In genomic region chr9:108263131-108263681, GRCm38 (mm10) we compare ENCODE assay signal across 8 mouse cellular contexts. TPM values are rescaled to one million over a fixed set of nuclear protein-coding genes. Genes with fewer than 3 reads are reported as not detected.
A peak's percentile ranks its signal among the peaks of the same experiment; 100 is the strongest.
DNase-seq lines count a peak whose midpoint lies in the region; ATAC-seq and TF ChIP-seq lines count a peak whose summit lies in the region.

No protein-coding gene starts in this region.

- peak overlapping the region; percentile 95 for H3K4me3 ChIP-seq in lung, embryonic 14.5 days (ENCODE audit: low read depth, low read length)
- peak overlapping the region; percentile 89 for H3K4me3 ChIP-seq in stomach, embryonic 14.5 days (ENCODE audit: low read depth, low read length)

- peak overlapping the region; percentile 95 for H3K27ac ChIP-seq in lung, embryonic 14.5 days (ENCODE audit: low read depth)
- H3K27ac ChIP-seq in stomach, embryonic 14.5 days (ENCODE audit: low read length): peak overlapping the region; percentile 93

- TF ChIP-seq CTCF in lung, embryonic 14.5 days (IDR thresholded peaks at IDR 0.05; ENCODE audit: low read depth): no peak
- TF ChIP-seq CTCF in brain, embryonic 14.5 days (IDR thresholded peaks at IDR 0.05; ENCODE audit: borderline replicate concordance, extremely low read depth, insufficient read depth, insufficient read length): no peak

- no peaks in the 10 kb centered on the region for H3K9me3 ChIP-seq in lung, embryonic 14.5 days (ENCODE audit: low read depth, low read length)
- H3K9me3 ChIP-seq in stomach, embryonic 14.5 days (ENCODE audit: control insufficient read depth, low read depth, low read length): no peaks in the 10 kb centered on the region

- H3K4me2 ChIP-seq in lung, embryonic 14.5 days: peak overlapping the region; percentile 77
- peak overlapping the region; percentile 73 for H3K4me2 ChIP-seq in stomach, embryonic 14.5 days (replicated peaks; ENCODE audit: low read depth, low read length)

- DNase-seq in lung, embryonic 14.5 days: peak; percentile 49
- no peak for DNase-seq in lung, postnatal 14 days
- peak; percentile 43 for DNase-seq in brain, embryonic 14.5 days (ENCODE audit: low read depth)
- DNase-seq in frontal cortex, adult 2 months (ENCODE audit: extremely low spot score in 1 of 2, low spot score in 1 of 2): peak; percentile 13 to 54
- DNase-seq in kidney, postnatal 36 days: peak; percentile 73 to 82
- DNase-seq in lung, postnatal 10 days: peak; percentile 42
- no peak for DNase-seq in spleen, postnatal 14 days (ENCODE audit: low spot score in 2 of 2)

- WGBS in lung, embryonic 14.5 days: under 1% methylated on average over 62 of the region's 62 CpGs
- 1% methylated on average over 53 of the region's 62 CpGs for WGBS in stomach, embryonic 14.5 days

- peak; percentile 47 for ATAC-seq in lung, embryonic 14.5 days (ENCODE audit: insufficient read depth)
- ATAC-seq in stomach, embryonic 14.5 days (ENCODE audit: insufficient number of reproducible peaks, insufficient read depth, low FRiP score, low read depth): peak; percentile 24

- no peaks in the 10 kb centered on the region for H3K27me3 ChIP-seq in lung, embryonic 14.5 days (ENCODE audit: insufficient read depth, low read length)
- H3K27me3 ChIP-seq in stomach, embryonic 14.5 days (ENCODE audit: control insufficient read depth, insufficient read depth, low read length): no peaks in the 10 kb centered on the region

- H3K4me1 ChIP-seq in lung, embryonic 14.5 days (ENCODE audit: insufficient read depth): peaks cover 19% of the 10 kb centered on the region
- H3K4me1 ChIP-seq in stomach, embryonic 14.5 days (ENCODE audit: control insufficient read depth, insufficient read depth, low read length): peaks cover 24% of the 10 kb centered on the region

- no peaks in the 10 kb centered on the region for H3K36me3 ChIP-seq in lung, embryonic 14.5 days (ENCODE audit: insufficient read depth)
- no peaks in the 10 kb centered on the region for H3K36me3 ChIP-seq in stomach, embryonic 14.5 days (ENCODE audit: control insufficient read depth, insufficient read depth, low read length)

- no peak for TF ChIP-seq POLR2A in brain, embryonic 14.5 days (IDR thresholded peaks at IDR 0.05; ENCODE audit: borderline replicate concordance, extremely low read depth, insufficient read depth, insufficient read length, poor library complexity, severe bottlenecking)

- peak overlapping the region; percentile 88 for H3K9ac ChIP-seq in lung, embryonic 14.5 days
- peak overlapping the region; percentile 87 for H3K9ac ChIP-seq in stomach, embryonic 14.5 days (replicated peaks; ENCODE audit: low read depth, low read length)

RNA-seq across cellular contexts. Expression of gene Dag1, which starts 0.6 kb away (rescaled TPM):
- polyA plus RNA-seq in lung, embryonic 14.5 days (2014; fragmentation: Nextera tagmentation; extraction: Ambion mirVana): 102 and 106 TPM in 2 replicates
- 25.9 and 58.1 TPM in 2 replicates for polyA plus RNA-seq in brain, embryonic 14.5 days (2012; rRNA removed)
- polyA plus RNA-seq in frontal cortex, adult 2 months (2012; rRNA removed): 36.1 and 38.8 TPM in 2 replicates
- 79.9 and 82.1 TPM in 2 replicates for polyA plus RNA-seq in stomach, embryonic 14.5 days (2014; fragmentation: Nextera tagmentation; extraction: Ambion mirVana)

RNA-seq across cellular contexts. Expression of gene Nicn1, which starts 27.0 kb away (rescaled TPM):
- 33.1 and 34.3 TPM in 2 replicates for polyA plus RNA-seq in lung, embryonic 14.5 days (2014; fragmentation: Nextera tagmentation; extraction: Ambion mirVana)
- polyA plus RNA-seq in brain, embryonic 14.5 days (2012; rRNA removed): 113 and 115 TPM in 2 replicates
- 85.9 and 110 TPM in 2 replicates for polyA plus RNA-seq in frontal cortex, adult 2 months (2012; rRNA removed)
- polyA plus RNA-seq in stomach, embryonic 14.5 days (2014; fragmentation: Nextera tagmentation; extraction: Ambion mirVana): 44.2 and 46.9 TPM in 2 replicates

RNA-seq across cellular contexts. Expression of gene Amt, which starts 33.4 kb away (rescaled TPM):
- 20.9 and 21.3 TPM in 2 replicates for polyA plus RNA-seq in lung, embryonic 14.5 days (2014; fragmentation: Nextera tagmentation; extraction: Ambion mirVana)
- 58.0 and 67.8 TPM in 2 replicates for polyA plus RNA-seq in brain, embryonic 14.5 days (2012; rRNA removed)
- 57.5 and 60.3 TPM in 2 replicates for polyA plus RNA-seq in frontal cortex, adult 2 months (2012; rRNA removed)
- 21.3 and 27.4 TPM in 2 replicates for polyA plus RNA-seq in stomach, embryonic 14.5 days (2014; fragmentation: Nextera tagmentation; extraction: Ambion mirVana)

RNA-seq across cellular contexts. Expression of gene Rhoa, which starts 42.7 kb away (rescaled TPM):
- polyA plus RNA-seq in lung, embryonic 14.5 days (2014; fragmentation: Nextera tagmentation; extraction: Ambion mirVana): 321 and 332 TPM in 2 replicates
- 124 and 160 TPM in 2 replicates for polyA plus RNA-seq in brain, embryonic 14.5 days (2012; rRNA removed)
- polyA plus RNA-seq in frontal cortex, adult 2 months (2012; rRNA removed): 153 and 170 TPM in 2 replicates
- 308 and 334 TPM in 2 replicates for polyA plus RNA-seq in stomach, embryonic 14.5 days (2014; fragmentation: Nextera tagmentation; extraction: Ambion mirVana)

RNA-seq across cellular contexts. Expression of gene Tcta, which starts 42.8 kb away (rescaled TPM):
- 20.1 and 24.9 TPM in 2 replicates for polyA plus RNA-seq in lung, embryonic 14.5 days (2014; fragmentation: Nextera tagmentation; extraction: Ambion mirVana)
- polyA plus RNA-seq in brain, embryonic 14.5 days (2012; rRNA removed): 34.6 and 39.0 TPM in 2 replicates
- 47.5 and 53.5 TPM in 2 replicates for polyA plus RNA-seq in frontal cortex, adult 2 months (2012; rRNA removed)
- polyA plus RNA-seq in stomach, embryonic 14.5 days (2014; fragmentation: Nextera tagmentation; extraction: Ambion mirVana): 37.9 and 43.3 TPM in 2 replicates

Comparison
In these comparisons a context has a peak if more than half of its experiments do, and no peak if none do; other contexts are left out.
1. DNase-seq: peak in lung, embryonic 14.5 days (single experiment), brain, embryonic 14.5 days (single experiment), frontal cortex, adult 2 months (2 of 2), kidney, postnatal 36 days (2 of 2) and lung, postnatal 10 days (single experiment); none in lung, postnatal 14 days (single experiment) and spleen, postnatal 14 days (0 of 2).